Mouse (Mus musculus) midbrain, embryonic 12.5 days (tissue): ENCODE data around the gene Prdm8. TPM values are rescaled to one million over a fixed set of nuclear protein-coding genes. Genes with fewer than 3 reads are reported as not detected.

Experiments used
- ATAC-seq: fragments of 200-750 bp; cut with Nextera tagmentation; 2 replicates; pipeline ENCODE4 v1.8.0; 2017; ENCODE audit warnings: low read depth, moderate TSS enrichment, moderate library complexity; ENCODE audit not compliant: low FRiP score
- H3K27ac ChIP-seq: fragments of 300-500 bp; sonication (generic); replicated peaks from 2 replicates; pipeline ENCODE4 v1.5.1; 2016; ENCODE audit warnings: mild to moderate bottlenecking
- H3K27me3 ChIP-seq: fragments of 300-500 bp; sonication (generic); 2 replicates; pipeline ENCODE4 v1.6.1; 2016; ENCODE audit warnings: mild to moderate bottlenecking
- H3K36me3 ChIP-seq: fragments of 300-500 bp; sonication (generic); 2 replicates; pipeline ENCODE4 v1.6.1; 2016
- H3K4me1 ChIP-seq: fragments of 300-500 bp; sonication (generic); 2 replicates; pipeline ENCODE4 v1.6.1; 2016
- H3K4me2 ChIP-seq: fragments of 300-500 bp; sonication (generic); replicated peaks from 2 replicates; pipeline ENCODE4 v1.6.1; 2016; ENCODE audit warnings: mild to moderate bottlenecking, moderate library complexity
- H3K4me3 ChIP-seq: fragments of 300-500 bp; sonication (generic); 2 replicates; pipeline ENCODE4 v1.5.1; 2016; ENCODE audit warnings: mild to moderate bottlenecking
- H3K9ac ChIP-seq: fragments of 300-500 bp; sonication (generic); replicated peaks from 2 replicates; pipeline ENCODE4 v1.6.1; 2016; ENCODE audit warnings: mild to moderate bottlenecking, moderate library complexity
- H3K9me3 ChIP-seq: fragments of 300-500 bp; sonication (generic); 2 replicates; pipeline ENCODE4 v1.6.1; 2016; ENCODE audit warnings: mild to moderate bottlenecking
- WGBS: fragments of 180-500 bp; shearing (Covaris S2); methylation state at CpG from one replicate; pipeline ENCODE4 v1.1.7; 2016; 5-methylcytosine and 5-hydroxymethylcytosine counted together
- polyA plus RNA-seq: library from polyadenylated mRNA; unstranded; fragments of >200 nt; fragmentation: Nextera tagmentation; extraction: Ambion mirVana; gene quantifications from 2 replicates; pipeline ENCODE4 v1.2.1, GENCODE M21; 2016

Prdm8 gene
- polyA plus RNA-seq, 1 experiment from 2014 or later = 1.7 TPM

GRCm38 (mm10) chr5:98189181-98190180, 22.5 kb downstream of the Prdm8 start:
- peaks cover 89% of the 10 kb centered on the region for H3K27me3 ChIP-seq
- peaks cover 24% of the 10 kb centered on the region for H3K4me1 ChIP-seq
- no peak overlapping the region for H3K27ac ChIP-seq
- no peak overlapping the region for H3K4me3 ChIP-seq
- H3K4me2 ChIP-seq = no peak overlapping the region
- H3K9me3 ChIP-seq = no peaks in the 10 kb centered on the region
- H3K9ac ChIP-seq = no peak overlapping the region
- WGBS = under 1% methylated on average over 31 of the region's 31 CpGs
- H3K36me3 ChIP-seq = no peaks in the 10 kb centered on the region
- no peak for ATAC-seq

- no peaks in the 10 kb centered on the region for H3K9me3 ChIP-seq
- no peak overlapping the region for H3K4me3 ChIP-seq
- 30% methylated on average over 4 of the region's 4 CpGs for whole genome bisulfite sequencing
- H3K27me3 ChIP-seq = peaks cover 66% of the 10 kb centered on the region
- 0 out of 2 replicates have a peak, but pooled peaks cover 5% of the 10 kb centered on the region for H3K4me1 ChIP-seq
- H3K27ac ChIP-seq = no peak overlapping the region
- no peak overlapping the region for H3K4me2 ChIP-seq
- ATAC-seq = no peak
- H3K9ac ChIP-seq = no peak overlapping the region
- no peaks in the 10 kb centered on the region for H3K36me3 ChIP-seq
Observed at GRCm38 (mm10) chr5:98192295-98192983, 25.4 kb downstream of the Prdm8 start.

- Histone ChIP-seq H3K9ac (no peak overlapping the region), H3K4me2 (no peak overlapping the region), H3K4me1 (no peaks in the 10 kb centered on the region), H3K27ac (no peak overlapping the region), H3K36me3 (no peaks in the 10 kb centered on the region), H3K27me3 (peaks cover 41% of the 10 kb centered on the region), H3K9me3 (no peaks in the 10 kb centered on the region), H3K4me3 (no peak overlapping the region)
- 84% methylated on average over 1 of the region's 1 CpGs for WGBS
- no peak for ATAC-seq
Observed at GRCm38 (mm10) chr5:98194959-98195358, 28.0 kb downstream of the Prdm8 start.

- Histone ChIP-seq H3K9me3 (no peaks in the 10 kb centered on the region), H3K4me3 (no peak overlapping the region), H3K9ac (no peak overlapping the region), H3K4me1 (no peaks in the 10 kb centered on the region), H3K27ac (no peak overlapping the region), H3K4me2 (no peak overlapping the region), H3K36me3 (no peaks in the 10 kb centered on the region), H3K27me3 (peaks cover 10% of the 10 kb centered on the region)
- WGBS = 66% methylated on average over 7 of the region's 7 CpGs
- ATAC-seq = no peak
Observed at GRCm38 (mm10) chr5:98198412-98199218, 31.6 kb downstream of the Prdm8 start.

- no peak overlapping the region for H3K27ac ChIP-seq
- no peak overlapping the region for H3K9ac ChIP-seq
- H3K9me3 ChIP-seq = no peaks in the 10 kb centered on the region
- WGBS = 76% methylated on average over 7 of the region's 7 CpGs
- H3K4me2 ChIP-seq = no peak overlapping the region
- no peak for ATAC-seq
- H3K4me3 ChIP-seq = no peak overlapping the region
- no peaks in the 10 kb centered on the region for H3K4me1 ChIP-seq
- H3K36me3 ChIP-seq = no peaks in the 10 kb centered on the region
- peaks cover 4% of the 10 kb centered on the region; the same call in 1 of the 2 replicates for H3K27me3 ChIP-seq
Observed at GRCm38 (mm10) chr5:98199219-98199552, 32.2 kb downstream of the Prdm8 start.

- Histone ChIP-seq H3K9me3 (no peaks in the 10 kb centered on the region), H3K27ac (no peak overlapping the region), H3K36me3 (no peaks in the 10 kb centered on the region), H3K4me2 (no peak overlapping the region), H3K4me1 (no peaks in the 10 kb centered on the region), H3K4me3 (no peak overlapping the region), H3K27me3 (no peaks in the 10 kb centered on the region), H3K9ac (no peak overlapping the region)
- ATAC-seq = no peak
- 79% methylated on average over 3 of the region's 3 CpGs for WGBS
Observed at GRCm38 (mm10) chr5:98201606-98202005, 34.6 kb downstream of the Prdm8 start.

GRCm38 (mm10) chr5:98202996-98203395, 36.0 kb downstream of the Prdm8 start:
- Histone ChIP-seq H3K9ac (no peak overlapping the region), H3K27ac (no peak overlapping the region), H3K4me3 (no peak overlapping the region), H3K4me2 (no peak overlapping the region), H3K4me1 (no peaks in the 10 kb centered on the region), H3K36me3 (no peaks in the 10 kb centered on the region), H3K27me3 (no peaks in the 10 kb centered on the region), H3K9me3 (no peaks in the 10 kb centered on the region)
- WGBS = 72% methylated on average over 4 of the region's 4 CpGs
- no peak for ATAC-seq

GRCm38 (mm10) chr5:98212501-98212900, 45.5 kb downstream of the Prdm8 start:
- Histone ChIP-seq H3K9me3 (no peaks in the 10 kb centered on the region), H3K4me3 (no peak overlapping the region), H3K36me3 (no peaks in the 10 kb centered on the region), H3K4me2 (no peak overlapping the region), H3K9ac (no peak overlapping the region), H3K4me1 (no peaks in the 10 kb centered on the region), H3K27me3 (no peaks in the 10 kb centered on the region), H3K27ac (no peak overlapping the region)
- ATAC-seq = no peak
- 65% methylated on average over 4 of the region's 4 CpGs for whole genome bisulfite sequencing

- WGBS = 59% methylated on average over 4 of the region's 4 CpGs
- no peak for ATAC-seq
- Histone ChIP-seq H3K36me3 (no peaks in the 10 kb centered on the region), H3K9ac (no peak overlapping the region), H3K4me1 (no peaks in the 10 kb centered on the region), H3K9me3 (0 out of 2 replicates have a peak, but pooled peaks cover 5% of the 10 kb centered on the region), H3K4me2 (no peak overlapping the region), H3K4me3 (no peak overlapping the region), H3K27ac (no peak overlapping the region), H3K27me3 (no peaks in the 10 kb centered on the region)
Observed at GRCm38 (mm10) chr5:98221956-98222355, 55.0 kb downstream of the Prdm8 start.

GRCm38 (mm10) chr5:98226710-98227109, 59.7 kb downstream of the Prdm8 start:
- Histone ChIP-seq H3K36me3 (no peaks in the 10 kb centered on the region), H3K27ac (no peak overlapping the region), H3K4me3 (no peak overlapping the region), H3K4me2 (no peak overlapping the region), H3K27me3 (no peaks in the 10 kb centered on the region), H3K9me3 (0 out of 2 replicates have a peak, but pooled peaks cover 5% of the 10 kb centered on the region), H3K9ac (no peak overlapping the region), H3K4me1 (no peaks in the 10 kb centered on the region)
- WGBS = 73% methylated on average over 2 of the region's 2 CpGs
- ATAC-seq = no peak

- WGBS = 88% methylated on average over 6 of the region's 6 CpGs
- Histone ChIP-seq H3K27ac (no peak overlapping the region), H3K4me1 (no peaks in the 10 kb centered on the region), H3K9me3 (0 out of 2 replicates have a peak, but pooled peaks cover 5% of the 10 kb centered on the region), H3K4me2 (no peak overlapping the region), H3K36me3 (no peaks in the 10 kb centered on the region), H3K9ac (no peak overlapping the region), H3K27me3 (no peaks in the 10 kb centered on the region), H3K4me3 (no peak overlapping the region)
- ATAC-seq = no peak
Observed at GRCm38 (mm10) chr5:98229456-98229855, 62.5 kb downstream of the Prdm8 start.
